Comparison of ENCODE assay signal across 7 mouse cellular contexts in the genomic region with DNA sequence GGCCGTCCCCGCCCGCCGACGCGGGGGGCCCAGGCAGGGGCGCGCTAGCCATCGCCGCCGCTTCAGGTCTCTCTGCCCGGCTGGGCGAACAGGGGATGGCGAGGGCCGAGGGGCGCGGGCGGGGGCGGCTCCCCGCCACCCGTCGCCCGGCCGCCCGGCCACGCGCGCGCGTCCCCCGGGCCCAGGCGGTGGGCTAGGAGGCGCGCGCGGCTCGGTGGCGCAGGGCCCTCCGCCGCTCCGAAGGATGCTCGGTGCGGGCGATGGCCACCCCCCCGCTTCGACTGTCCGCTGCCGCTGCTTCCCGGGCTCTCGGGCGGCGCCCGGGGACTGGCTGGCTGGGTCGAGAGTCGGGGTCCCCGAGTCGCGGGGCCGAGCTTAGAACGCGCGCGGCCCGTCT. TPM values are rescaled to one million over a fixed set of nuclear protein-coding genes. Genes with fewer than 3 reads are reported as not detected.
DNase-seq lines count a peak whose midpoint lies in the region; ATAC-seq and TF ChIP-seq lines count a peak whose summit lies in the region.

Gene Irs2 (minus strand): TSS at position 80 of the 397 bp plus-strand sequence.

- peaks cover 32% of the 10 kb centered on the region for H3K4me1 ChIP-seq in spleen, adult 2 months (ENCODE audit: control insufficient read depth, insufficient read depth, insufficient read length)
- H3K4me1 ChIP-seq in hindbrain, embryonic 12.5 days = peaks cover 52% of the 10 kb centered on the region
- peaks cover 65% of the 10 kb centered on the region for H3K4me1 ChIP-seq in liver, embryonic 15.5 days (replicated peaks)

- no peak for TF ChIP-seq POLR2A in spleen, adult 2 months (IDR thresholded peaks at IDR 0.05; ENCODE audit: low read depth, low read length)

- DNase-seq in spleen, adult 2 months (ENCODE audit: low read depth in 1 of 2, low spot score in 2 of 2) = no peak
- DNase-seq in spleen, adult 12 weeks (ENCODE audit: low spot score) = no peak
- DNase-seq in right cerebral cortex, postnatal 25 days = no peak
- no peak for DNase-seq in spleen, postnatal 14 days (ENCODE audit: low spot score in 2 of 2)

- H3K9me3 ChIP-seq in hindbrain, embryonic 12.5 days (replicated peaks) = no peaks in the 10 kb centered on the region
- no peaks in the 10 kb centered on the region for H3K9me3 ChIP-seq in liver, embryonic 15.5 days (replicated peaks)

- no peak for TF ChIP-seq CTCF in spleen, adult 2 months (IDR thresholded peaks at IDR 0.05; ENCODE audit: extremely low read depth, insufficient read depth, insufficient read length, insufficient replicate concordance)

- H3K4me3 ChIP-seq in spleen, adult 2 months (ENCODE audit: extremely low read depth, insufficient read depth, insufficient read length) = peak within 1 kb of the TSS; percentile 86
- H3K4me3 ChIP-seq in hindbrain, embryonic 12.5 days = peak within 1 kb of the TSS; percentile 57
- H3K4me3 ChIP-seq in liver, embryonic 15.5 days (replicated peaks) = peak within 1 kb of the TSS; percentile 86

- H3K27me3 ChIP-seq in spleen, adult 2 months (ENCODE audit: control insufficient read depth, insufficient read depth, low read length) = peaks cover 3% of the 10 kb centered on the region; the same call in 1 of the 2 replicates
- H3K27me3 ChIP-seq in hindbrain, embryonic 12.5 days = no peaks in the 10 kb centered on the region
- H3K27me3 ChIP-seq in liver, embryonic 15.5 days = peaks cover 20% of the 10 kb centered on the region

- peak within 1 kb of the TSS; percentile 91 for H3K4me2 ChIP-seq in hindbrain, embryonic 12.5 days (replicated peaks)
- peak within 1 kb of the TSS; percentile 95 for H3K4me2 ChIP-seq in liver, embryonic 15.5 days

- H3K27ac ChIP-seq in spleen, adult 2 months (ENCODE audit: insufficient read depth, low read length) = peak within 1 kb of the TSS; percentile 97
- H3K27ac ChIP-seq in hindbrain, embryonic 12.5 days = peak within 1 kb of the TSS; percentile 99
- peak within 1 kb of the TSS; percentile 97 for H3K27ac ChIP-seq in liver, embryonic 15.5 days (replicated peaks)

- no peak for ATAC-seq in erythroblast, adult 5-6 weeks (replicated peaks; ENCODE audit: low FRiP score, poor library complexity, severe bottlenecking)
- ATAC-seq in hindbrain, embryonic 12.5 days (ENCODE audit: low FRiP score) = peak; percentile 1; the same call in 1 of the 2 replicates
- ATAC-seq in liver, embryonic 15.5 days (ENCODE audit: insufficient read depth) = peak; percentile 2

- H3K36me3 ChIP-seq in spleen, adult 2 months (ENCODE audit: control insufficient read depth, insufficient read depth, low read length) = peaks cover 10% of the 10 kb centered on the region
- H3K36me3 ChIP-seq in hindbrain, embryonic 12.5 days = 0 out of 2 replicates have a peak, but pooled peaks cover 8% of the 10 kb centered on the region
- H3K36me3 ChIP-seq in liver, embryonic 15.5 days (replicated peaks) = peaks cover 23% of the 10 kb centered on the region

- H3K9ac ChIP-seq in hindbrain, embryonic 12.5 days = peak within 1 kb of the TSS; percentile 87
- H3K9ac ChIP-seq in liver, embryonic 15.5 days = peak within 1 kb of the TSS; percentile 94

- 2% methylated on average over 55 of the region's 64 CpGs for WGBS in spleen, adult 2 months
- WGBS in hindbrain, embryonic 12.5 days = 0% methylated on average over 28 of the region's 64 CpGs
- WGBS in liver, embryonic 15.5 days (ENCODE audit: insufficient replicate concordance) = under 1% methylated on average over 60 of the region's 64 CpGs

RNA-seq across cellular contexts. Expression of gene Irs2, which starts in this region (rescaled TPM):
- polyA plus RNA-seq in spleen, adult 2 months (2012; rRNA removed) = 11.6 and 16.9 TPM in 2 replicates
- 12.1 and 15.2 TPM in 2 replicates for total RNA-seq in erythroblast, adult 5-6 weeks (2015; ENCODE audit: low replicate concordance)
- total RNA-seq in erythroblast, adult 5-6 weeks (2017; ENCODE audit: low replicate concordance) = 10.6 and 13.5 TPM in 2 replicates
- 9.8 and 10.4 TPM in 2 replicates for polyA plus RNA-seq in hindbrain, embryonic 12.5 days (2016; fragmentation: Nextera tagmentation; extraction: Ambion mirVana)
- polyA plus RNA-seq in liver, embryonic 15.5 days (2015; fragmentation: Nextera tagmentation; extraction: Ambion mirVana) = 4.0 and 5.2 TPM in 2 replicates
